Mouse (Mus musculus) adipocyte (in vitro differentiated cells): ENCODE results near the gene C1qtnf3.
A peak's percentile ranks its signal among the peaks of the same experiment; 100 is the strongest.
"Not testable (repeated sequence)": the region's sequence is repeated elsewhere in the genome, so short reads cannot be mapped to it uniquely, and the experiment has no call there.

Source experiments
- DNase-seq: peaks from one replicate; pipeline ENCODE4 v3.0.0-alpha.2; 2016; ENCODE audit warnings: low spot score

Gene C1qtnf3

GRCm38 (mm10) chr15:10959277-10960026, 7.3 kb downstream of the C1qtnf3 start:
- DNase-seq, result no peak

GRCm38 (mm10) chr15:10960267-10960666, 8.1 kb downstream of the C1qtnf3 start:
- DNase-seq, result no peak

GRCm38 (mm10) chr15:10962601-10963000, 10.5 kb downstream of the C1qtnf3 start:
- no peak for DNase-seq

GRCm38 (mm10) chr15:10969439-10969838, 17.3 kb downstream of the C1qtnf3 start:
- DNase-seq, result no peak

GRCm38 (mm10) chr15:10970777-10971176, 18.6 kb downstream of the C1qtnf3 start:
- DNase-seq, result no peak

GRCm38 (mm10) chr15:10977151-10977550, 25.0 kb downstream of the C1qtnf3 start:
- DNase-seq, result no peak

- DNase-seq, result no peak
Measured at GRCm38 (mm10) chr15:10980712-10981111, 28.6 kb downstream of the C1qtnf3 start.

GRCm38 (mm10) chr15:10981377-10982063, 29.4 kb downstream of the C1qtnf3 start, which contains the start of gene Amacr:
Gene Amacr (plus strand): TSS chr15:10981756.
- peak; percentile 93 for DNase-seq

GRCm38 (mm10) chr15:10982064-10982435, 29.9 kb downstream of the C1qtnf3 start:
- DNase-seq, result no peak

- no peak for DNase-seq
Measured at GRCm38 (mm10) chr15:10985756-10986155, 33.6 kb downstream of the C1qtnf3 start.

- DNase-seq, result not testable (repeated sequence)
Measured at GRCm38 (mm10) chr15:10986477-10986876, 34.3 kb downstream of the C1qtnf3 start.

- DNase-seq, result no peak
Measured at GRCm38 (mm10) chr15:10990411-10990810, 38.3 kb downstream of the C1qtnf3 start.

GRCm38 (mm10) chr15:10991566-10991965, 39.4 kb downstream of the C1qtnf3 start:
- peak; percentile 39 for DNase-seq

GRCm38 (mm10) chr15:10999832-11000231, 47.7 kb downstream of the C1qtnf3 start:
- peak; percentile 53 for DNase-seq

- no peak for DNase-seq
Measured at GRCm38 (mm10) chr15:11000421-11000820, 48.3 kb downstream of the C1qtnf3 start, which contains the start of gene Slc45a2. Gene Slc45a2 (plus strand): TSS chr15:11000721.

GRCm38 (mm10) chr15:11003791-11004190, 51.7 kb downstream of the C1qtnf3 start:
- no peak for DNase-seq

- no peak for DNase-seq
Measured at GRCm38 (mm10) chr15:11004646-11005045, 52.5 kb downstream of the C1qtnf3 start.

- peak; percentile 13 for DNase-seq
Measured at GRCm38 (mm10) chr15:11008756-11009155, 56.6 kb downstream of the C1qtnf3 start.

- DNase-seq, result no peak
Measured at GRCm38 (mm10) chr15:11010976-11011548, 58.9 kb downstream of the C1qtnf3 start.

- DNase-seq, result no peak
Measured at GRCm38 (mm10) chr15:11014931-11015330, 62.8 kb downstream of the C1qtnf3 start.

- no peak for DNase-seq
Measured at GRCm38 (mm10) chr15:11026801-11027561, 74.8 kb downstream of the C1qtnf3 start.
